Mouse (Mus musculus) urinary bladder, postnatal 10 days (tissue): ENCODE measurements around the gene Usp39.

Experiments
- DNase-seq: peaks from one replicate; pipeline ENCODE4 v3.0.0; 2022; ENCODE audit warnings: low spot score

Usp39 gene

DNA sequence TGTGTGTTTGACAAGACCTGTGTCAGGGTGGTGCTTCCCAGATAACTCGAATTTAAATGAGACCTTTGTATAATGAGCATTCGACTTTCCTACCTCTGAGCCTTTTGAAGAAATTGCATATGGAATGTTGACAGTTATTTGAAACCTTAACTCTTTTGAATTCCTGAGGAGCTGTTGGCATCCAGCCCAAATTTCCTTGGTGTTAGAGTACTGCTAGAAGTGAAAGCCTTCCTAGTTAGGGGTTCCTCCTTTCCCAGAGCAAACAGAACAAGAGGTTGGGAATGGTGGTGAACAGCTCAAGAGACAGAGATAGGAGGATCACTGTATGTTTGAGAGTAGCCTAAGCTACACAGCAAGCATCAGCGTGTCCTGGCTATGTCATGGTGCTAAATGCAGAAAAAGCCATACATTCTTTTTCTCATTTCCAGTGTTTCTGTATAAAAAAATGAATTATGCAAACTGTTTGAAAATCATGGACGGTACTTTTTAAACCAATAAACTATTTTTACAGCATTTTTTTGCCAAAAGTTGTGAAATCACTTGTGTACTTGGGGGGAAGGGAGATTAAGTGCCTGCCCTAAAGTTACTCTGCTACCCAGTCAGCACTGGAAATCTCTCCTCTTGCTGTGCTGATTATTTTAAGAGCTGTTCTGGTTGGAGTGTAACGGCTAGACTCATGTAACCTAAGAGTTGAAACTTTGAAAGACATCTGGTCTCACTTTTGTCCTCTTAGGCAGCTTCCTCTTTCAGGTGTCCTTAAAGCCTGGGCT is 7.8 kb upstream of the Usp39 start:
- DNase-seq: no peak

DNA sequence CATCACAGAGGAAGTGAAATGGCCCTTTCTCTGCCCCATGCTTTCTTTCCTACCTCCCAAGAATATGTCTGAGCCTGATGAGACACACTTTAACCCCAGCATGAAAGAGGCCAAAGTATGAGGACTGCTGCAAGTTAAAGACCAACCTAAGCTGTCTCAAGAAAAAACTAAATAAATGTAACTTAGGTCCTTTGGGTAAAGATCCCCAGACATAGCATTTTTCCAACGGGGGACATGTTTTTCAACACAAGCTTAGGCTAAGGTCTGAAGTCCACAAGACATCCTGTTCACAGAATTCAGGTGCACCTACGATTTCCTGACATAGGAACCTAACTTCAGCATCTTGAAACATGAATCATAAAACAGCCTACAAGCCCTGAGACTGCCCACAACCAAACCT is 5.2 kb upstream of the Usp39 start:
- no peak for DNase-seq

DNA sequence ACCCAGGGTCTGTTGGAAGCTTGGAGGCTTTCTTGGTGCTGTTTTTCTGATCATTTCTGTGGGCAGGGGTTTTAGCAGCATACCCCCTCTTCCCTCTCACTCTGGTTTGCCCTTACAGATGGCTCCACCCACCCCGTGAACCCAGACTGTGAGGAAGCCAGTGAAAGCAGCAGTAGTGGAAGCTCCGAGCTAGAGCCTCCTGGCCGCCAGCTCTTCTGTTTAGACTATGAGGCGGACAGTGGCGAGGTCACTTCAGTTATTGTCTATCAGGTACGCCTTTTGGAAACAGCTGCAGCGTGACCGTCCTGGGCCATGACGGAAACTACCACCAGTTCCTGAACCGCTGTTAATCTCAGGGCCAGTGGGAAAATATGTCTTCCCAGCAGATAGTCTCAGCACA is 3.4 kb upstream of the Usp39 start:
- no peak for DNase-seq

DNA sequence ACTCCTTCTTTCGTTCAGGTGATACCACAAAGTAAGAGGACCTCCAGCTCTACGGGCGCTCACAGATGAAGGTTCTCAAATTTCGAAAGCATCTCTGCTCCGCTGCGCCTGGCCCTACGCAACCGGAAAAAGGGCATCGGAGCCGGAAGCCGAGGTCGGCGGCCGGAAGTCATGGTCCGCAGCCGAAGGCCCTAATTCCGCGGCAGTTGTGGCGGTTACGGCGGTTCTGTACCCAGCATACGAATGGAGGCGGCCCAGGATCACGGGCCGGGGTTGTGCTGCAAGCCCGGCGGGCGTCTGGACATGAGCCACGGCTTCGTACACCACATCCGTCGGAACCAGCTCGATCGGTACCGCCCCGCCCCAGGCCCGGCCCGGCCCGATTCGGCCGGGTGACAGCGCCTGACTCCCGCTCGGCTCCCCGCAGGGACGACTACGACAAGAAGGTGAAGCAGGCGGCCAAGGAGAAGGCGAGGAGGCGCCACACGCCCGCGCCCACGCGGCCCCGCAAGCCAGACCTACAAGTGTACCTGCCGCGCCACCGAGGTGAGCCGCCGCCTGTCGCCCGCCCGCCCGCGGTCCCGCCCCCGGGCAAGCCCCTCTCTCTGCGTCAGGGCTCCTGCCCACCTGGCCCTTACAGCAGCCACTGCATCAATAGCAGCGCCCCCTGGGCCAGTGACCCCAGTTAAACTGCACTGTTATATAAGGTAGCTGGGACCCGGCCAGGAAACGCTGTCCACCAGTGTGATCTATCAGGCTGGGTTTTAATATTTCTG is 2.4 kb upstream of the Usp39 start, which contains the start of gene 0610030E20Rik:
0610030E20Rik (plus strand) TSS at position 152 of the 776 bp plus-strand sequence.
- DNase-seq: peak; percentile 25

DNA sequence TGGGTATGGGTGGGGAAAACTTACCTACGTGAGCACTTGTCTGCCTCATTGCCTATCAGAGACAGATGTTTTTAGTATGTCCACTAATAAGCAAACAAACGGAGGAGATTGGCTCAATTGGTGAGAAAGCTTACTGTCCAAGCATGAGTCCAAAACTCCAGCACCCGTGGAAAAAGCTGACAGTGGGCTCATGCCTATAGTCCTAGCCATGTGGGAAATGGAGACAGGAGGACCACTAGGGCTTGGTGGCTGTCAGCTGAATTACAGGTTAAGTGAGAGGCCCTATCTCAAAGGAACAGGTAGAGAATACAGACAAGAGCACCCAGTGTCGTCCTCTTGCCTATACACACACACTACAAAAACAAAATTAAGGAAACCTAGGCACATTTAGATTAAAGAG is 1.3 kb upstream of the Usp39 start:
- no peak for DNase-seq

DNA sequence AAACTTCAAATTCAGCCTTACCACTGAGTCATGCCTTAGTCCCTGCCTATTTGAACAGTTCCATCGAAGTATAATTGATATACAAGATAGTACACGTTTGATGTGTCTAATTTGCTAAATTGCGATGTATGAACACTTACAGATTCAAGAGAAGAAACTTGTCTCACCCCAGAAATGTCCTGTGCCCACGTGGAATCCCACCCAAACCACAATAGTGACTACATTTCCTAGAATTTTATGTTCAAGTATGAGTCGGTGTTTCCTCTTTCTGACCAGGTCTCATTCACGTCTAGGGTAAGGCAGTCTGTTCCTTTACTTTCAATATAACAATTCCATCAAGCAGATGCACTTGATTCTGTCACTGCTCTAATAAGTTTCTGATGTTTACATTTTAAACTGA is 649 bp upstream of the Usp39 start:
- DNase-seq: no peak

DNA sequence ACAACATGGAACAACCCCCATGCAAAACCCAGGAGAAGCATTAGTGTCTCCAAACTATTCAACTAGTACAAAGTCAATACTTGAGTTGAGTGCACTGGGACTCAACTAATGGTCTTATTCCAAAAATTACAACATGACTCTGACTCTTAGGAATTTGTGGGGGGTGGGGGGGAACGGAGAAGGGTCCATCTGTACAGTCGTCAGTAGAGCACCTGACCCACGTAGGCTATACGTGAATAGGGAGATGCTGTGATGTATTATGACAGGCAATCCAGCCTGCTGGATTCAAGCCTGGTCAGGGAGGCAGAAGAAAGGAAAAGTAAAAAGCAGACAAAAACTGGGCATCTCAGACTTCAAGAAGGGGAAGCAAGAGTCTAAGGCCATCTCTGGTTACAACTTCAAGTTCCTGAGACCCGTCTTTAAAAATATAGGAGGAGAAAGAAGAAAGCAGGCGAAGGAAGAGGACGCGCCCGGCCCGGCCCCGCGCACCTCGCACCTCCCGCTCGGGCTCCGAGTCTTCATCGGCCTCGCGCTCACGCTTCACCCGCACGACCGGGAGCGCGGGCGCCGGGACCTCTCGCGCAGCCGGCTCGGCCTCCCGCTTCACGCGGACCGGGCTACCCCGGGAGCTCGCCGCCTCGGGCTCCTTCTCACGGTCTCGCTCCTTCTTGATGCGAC is 449 bp downstream of the Usp39 start:
- no peak for DNase-seq

DNA sequence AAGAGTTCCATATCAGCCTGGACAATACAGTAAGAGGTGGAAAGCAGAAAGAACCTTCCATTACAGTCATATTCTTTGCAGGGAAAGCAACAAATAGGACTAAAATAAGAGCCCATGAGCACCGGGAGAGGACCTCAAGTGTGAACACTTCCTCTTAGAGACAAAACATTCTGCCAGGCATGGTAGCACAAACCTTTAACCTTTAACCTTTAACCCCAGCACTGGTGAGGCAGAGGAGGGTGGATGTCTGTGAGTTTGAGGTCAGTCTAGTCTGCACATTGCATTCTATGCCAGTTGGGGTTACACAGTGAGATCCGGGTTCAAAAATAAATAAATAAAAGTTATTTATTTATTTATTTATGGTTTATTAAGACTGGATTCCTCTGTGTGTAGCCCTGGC is 4.5 kb downstream of the Usp39 start:
- no peak for DNase-seq

DNA sequence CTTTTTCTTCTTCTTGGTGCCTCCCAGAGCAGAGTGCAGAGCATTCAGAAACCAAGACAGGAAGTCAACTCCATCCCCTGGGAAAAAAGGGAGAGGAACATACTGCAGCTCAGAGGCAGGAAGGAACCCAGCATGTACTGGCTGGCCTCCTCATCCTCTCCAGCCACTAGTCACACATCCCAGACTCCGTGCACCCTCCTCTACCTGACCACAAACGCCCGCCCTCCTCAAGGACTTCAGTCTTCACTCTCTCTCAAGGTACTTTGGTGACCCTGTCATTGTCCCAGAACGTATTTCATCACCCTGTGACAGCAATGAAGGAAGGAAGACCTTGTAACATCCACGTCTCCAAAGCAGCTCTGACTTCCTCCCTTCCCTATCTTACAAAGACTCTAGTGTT is 11.9 kb downstream of the Usp39 start:
- DNase-seq: no peak

DNA sequence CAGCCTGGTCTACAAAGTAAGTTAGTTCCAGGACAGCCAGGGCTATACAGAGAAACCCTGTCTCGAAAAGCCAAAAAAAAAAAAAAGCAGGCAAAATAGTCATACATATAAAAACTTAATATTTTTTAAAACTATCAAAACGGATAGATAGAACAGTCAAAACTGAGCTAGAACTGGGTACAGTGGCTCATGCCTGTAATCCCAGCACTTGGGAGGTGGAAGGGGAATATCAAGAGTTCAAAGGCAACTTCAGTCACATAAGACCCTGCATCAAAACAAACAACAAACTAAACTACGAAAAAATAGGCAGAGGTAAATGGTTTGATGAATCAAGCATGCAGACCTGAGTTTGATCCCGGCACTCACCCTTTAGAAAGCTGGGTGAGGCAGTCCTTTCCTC is 14.9 kb downstream of the Usp39 start:
- no peak for DNase-seq

DNA sequence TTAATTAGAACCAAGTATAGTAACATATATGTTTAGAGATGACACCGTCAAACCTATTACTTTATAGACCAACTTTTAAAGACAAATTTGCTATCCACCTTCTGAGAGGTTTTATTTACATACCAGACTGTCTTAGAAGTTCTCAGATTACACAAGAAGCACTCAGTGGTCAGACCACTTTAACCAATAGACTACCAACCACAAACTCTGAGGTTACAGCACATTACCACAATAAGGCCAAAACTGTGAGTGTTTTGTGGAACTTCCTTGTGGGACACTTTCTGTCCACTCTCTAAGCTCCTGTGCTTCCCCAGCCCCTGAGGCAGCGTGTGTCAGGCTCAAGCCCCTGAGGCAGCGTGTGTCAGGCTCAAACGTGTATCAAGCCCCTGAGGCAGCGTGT is 16.0 kb downstream of the Usp39 start:
- DNase-seq: no peak

DNA sequence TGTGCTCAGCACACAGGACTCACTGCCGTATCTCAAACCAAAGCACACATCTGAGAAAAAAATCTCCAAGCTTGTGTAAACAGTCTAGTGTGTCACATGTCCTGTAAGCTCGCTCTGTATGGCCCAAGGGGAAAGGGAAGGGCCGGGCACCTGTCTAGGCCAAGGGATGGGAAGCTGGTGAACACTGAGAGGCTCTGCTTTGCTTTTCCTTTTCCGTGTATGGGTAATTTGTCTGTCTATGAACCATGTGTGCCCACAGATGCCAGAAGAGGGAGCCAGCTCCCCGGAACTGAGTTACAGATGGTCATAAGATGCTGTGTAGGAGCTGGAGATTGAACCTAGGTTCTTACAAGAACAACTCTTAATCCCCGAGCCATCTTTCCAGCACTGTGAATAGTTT is 18.7 kb downstream of the Usp39 start:
- DNase-seq: no peak

DNA sequence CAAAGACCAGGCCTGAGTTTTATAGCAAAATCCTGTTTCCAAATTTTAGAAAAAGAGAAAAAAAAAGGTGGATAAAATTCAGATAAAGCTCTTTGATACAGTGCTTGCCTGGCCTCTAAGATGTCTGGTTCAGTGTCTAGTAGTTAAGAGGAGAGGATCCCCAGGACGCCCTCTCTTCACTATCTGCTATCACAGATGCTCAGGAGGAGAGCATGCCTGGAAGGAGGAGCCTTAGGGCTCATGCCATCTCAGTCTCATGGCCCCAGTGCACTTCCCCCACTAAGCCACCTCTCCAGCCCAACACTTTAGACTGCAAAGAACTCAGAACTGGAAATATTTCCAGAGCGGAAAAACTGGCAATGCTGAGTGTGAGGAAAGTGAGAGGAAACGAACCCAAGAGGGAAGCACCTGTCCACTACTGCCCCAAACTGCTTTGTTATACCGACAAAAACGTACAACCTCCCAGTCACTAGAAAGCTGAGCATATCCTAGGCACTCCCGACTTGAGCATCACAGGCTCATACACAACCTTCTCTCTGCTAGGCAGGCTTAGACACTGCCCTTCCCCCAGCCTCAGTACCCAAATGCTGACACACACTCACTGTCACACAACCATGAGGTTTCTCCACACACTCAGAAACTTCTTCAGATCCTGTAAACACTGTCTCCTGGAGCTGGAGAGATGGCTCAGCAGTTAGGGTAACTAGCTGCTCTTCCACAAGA is 21.0 kb downstream of the Usp39 start:
- no peak for DNase-seq

DNA sequence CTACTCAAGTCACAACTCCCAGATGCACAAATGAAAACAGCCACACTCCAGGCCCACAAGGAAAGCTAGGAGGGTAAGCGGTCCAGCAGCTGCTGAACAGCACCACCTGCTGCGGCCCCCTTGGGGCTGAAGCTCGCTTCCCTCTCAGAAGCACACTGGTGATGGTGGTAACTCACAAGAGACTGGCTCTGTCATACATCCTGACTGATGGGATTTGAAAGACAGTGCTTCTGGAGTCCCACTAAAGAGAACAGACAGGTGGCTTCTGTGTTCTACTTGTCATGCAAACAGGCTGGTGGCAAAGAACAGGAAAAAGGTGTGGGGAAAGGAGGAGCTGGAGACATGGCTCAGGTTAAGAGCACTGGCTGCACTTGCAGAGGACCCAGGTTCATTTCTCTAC is 22.0 kb downstream of the Usp39 start:
- DNase-seq: no peak

DNA sequence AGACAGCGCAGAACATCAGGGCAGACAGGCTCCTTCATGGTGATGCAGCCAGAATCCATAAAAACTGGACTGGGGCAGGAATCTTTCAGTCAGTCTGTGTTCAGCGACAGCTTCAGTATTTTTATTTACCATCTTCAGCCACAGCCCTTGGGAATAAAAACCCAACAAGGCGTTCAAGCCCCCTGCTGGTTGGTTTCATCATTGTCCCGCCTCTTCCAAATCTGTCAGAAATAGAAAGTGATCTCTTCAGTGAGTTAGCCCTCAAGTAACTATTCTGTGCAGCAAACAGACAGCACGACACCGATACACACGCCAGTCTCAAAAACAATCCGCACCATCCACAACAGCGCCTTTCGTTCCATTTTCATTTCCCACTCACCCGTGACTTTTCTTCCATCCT is 26.0 kb downstream of the Usp39 start:
- no peak for DNase-seq

DNA sequence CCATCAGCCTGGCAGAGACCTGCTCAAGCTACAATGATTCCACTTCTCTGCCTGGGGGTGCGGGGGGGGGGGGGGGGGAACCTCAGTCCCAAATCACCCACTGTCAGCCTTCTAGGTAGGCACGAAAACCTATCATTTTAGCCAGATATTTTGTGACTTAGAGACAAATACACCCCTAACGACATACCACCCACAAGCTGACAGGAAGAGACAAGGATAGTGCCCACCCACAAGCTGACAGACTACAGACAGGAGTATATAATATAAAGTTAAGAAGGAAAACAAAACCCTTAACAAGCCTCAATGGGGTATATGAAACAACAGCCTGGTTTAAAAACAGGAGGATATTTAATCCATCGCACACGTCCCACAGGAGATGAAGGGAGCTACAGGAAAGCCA is 26.5 kb downstream of the Usp39 start:
- no peak for DNase-seq

DNA sequence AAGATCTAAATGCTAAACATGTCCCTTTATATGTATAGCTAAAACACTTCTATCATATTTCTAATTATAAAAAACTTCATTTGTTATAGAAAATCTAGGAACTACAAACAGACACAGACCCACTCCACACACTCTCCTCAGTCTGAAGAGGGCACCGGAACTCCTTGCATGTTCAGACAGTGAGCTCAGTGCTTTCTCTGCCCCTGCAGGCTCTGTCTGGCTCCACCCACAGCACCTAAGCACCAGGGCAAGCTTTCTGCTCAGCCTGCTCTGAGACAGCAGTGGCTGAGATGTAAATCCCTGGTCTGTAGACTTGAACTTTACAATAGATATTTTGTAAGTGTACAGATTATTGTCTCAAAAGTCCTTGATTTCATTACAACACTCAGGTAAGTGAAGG is 28.9 kb downstream of the Usp39 start:
- DNase-seq: no peak

DNA sequence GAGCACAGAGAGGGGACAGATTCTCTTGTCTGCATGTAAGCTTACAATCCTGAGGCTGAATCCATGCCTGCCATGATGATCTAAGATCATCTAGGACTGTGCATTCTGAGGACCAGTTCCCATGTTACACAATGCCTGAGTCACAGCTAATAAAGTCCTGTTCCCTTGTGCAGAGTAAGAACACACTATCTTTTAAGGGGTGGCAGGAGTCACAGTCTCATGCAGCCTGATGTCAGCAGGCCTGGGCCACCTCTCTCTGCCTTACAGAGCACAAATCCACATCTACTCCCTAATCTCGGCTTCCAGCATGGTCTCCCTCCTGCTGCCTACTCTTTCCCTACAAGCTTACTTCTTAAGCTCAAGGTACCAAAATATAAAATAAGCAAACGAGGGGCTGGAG is 29.6 kb downstream of the Usp39 start:
- no peak for DNase-seq

DNA sequence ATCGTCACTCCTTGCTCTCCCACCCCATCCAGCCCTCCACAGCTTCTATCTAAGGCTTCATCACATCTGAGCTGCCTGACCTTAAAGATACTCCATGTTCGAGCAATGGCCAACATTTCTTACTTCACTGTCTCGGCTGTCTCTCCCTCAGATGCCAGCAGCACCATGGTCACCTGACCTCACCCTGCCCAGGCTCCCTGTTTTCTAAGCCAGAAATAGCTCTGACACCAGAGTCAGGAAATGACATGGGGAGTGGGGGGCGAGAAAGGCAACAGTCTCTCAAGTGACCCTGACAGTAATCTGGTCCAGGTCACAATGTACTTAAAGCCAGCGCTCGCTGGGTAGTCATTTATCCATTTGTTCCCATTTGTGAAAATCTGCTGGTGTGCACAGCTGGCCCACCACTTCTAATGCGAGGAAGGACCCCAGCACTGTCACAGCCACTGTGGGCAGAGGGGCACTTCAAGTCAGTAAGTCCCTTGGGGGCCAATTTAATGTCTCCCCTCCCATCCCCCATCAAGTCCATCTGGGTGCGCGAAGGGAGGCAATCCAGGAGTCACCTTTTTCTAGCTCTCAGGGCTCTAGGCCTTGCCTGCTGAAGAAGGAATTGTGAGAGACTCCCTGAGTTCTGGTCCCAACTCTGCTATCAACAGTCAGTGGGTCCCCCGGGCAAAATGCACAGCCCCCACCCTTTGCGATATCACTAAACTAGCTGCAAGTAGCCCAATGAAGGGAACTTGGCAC is 31.7 kb downstream of the Usp39 start:
- DNase-seq: no peak

DNA sequence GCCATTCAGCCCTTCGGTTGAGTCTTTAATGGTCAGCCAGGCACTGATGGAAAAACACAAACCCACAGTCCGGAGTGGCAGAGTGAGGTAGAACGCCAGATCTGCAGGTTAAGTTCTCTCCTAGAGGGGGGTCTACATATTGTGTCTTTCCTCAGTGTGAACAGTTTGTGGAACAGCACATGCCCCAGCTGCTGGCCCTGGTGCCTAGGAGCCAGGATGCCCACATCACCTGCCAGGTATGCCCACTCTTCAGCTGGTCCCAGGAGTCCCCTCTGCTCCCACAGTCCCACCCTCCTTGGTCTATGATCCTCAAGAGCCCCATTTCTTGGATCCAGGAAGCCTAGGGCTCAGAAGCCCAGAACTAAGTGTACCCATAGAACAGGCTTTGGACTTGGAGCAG is 32.8 kb downstream of the Usp39 start:
- DNase-seq: no peak

DNA sequence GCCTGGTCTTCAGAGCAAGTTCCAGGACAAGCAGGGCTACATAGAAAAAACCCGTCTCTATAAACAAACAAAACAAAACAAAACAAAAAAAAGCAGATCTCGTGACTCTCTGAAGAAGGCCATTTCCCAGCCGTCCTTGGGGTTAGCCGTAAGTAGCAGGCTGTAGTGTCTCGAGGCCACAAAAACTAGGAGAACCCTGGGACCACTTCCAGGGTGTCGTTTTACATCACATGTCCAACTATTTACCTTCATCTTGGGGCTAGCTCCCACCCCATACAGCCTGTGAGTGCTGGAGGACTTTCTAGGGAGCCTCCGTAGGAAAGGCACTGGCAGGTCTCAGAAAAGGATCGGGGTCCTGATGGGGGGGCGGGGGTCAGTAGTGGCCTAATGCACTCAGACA is 41.5 kb downstream of the Usp39 start:
- DNase-seq: no peak
